Mouse (Mus musculus): ENCODE measurements around the gene AC134908.4. TPM values are rescaled to one million over a fixed set of nuclear protein-coding genes. Genes with fewer than 3 reads are reported as not detected.
"Not testable (repeated sequence)": the region's sequence is repeated elsewhere in the genome, so short reads cannot be mapped to it uniquely, and the experiment has no call there.

The AC134908.4 gene
- total RNA-seq, 2 experiments from 2014 or later: 1.7 to 2.3 TPM

GRCm38 (mm10) chr17:25813471-25813870, 18.0 kb upstream of the AC134908.4 start:
- intact Hi-C loops (cut with DNase I): no loop called here
- DNase-seq (ENCODE audit: extremely low spot score in 1 of 2, low spot score in 2 of 2): peak in 1 of 2 experiments; percentile 88

GRCm38 (mm10) chr17:25810890-25811289, 15.4 kb upstream of the AC134908.4 start:
- no peak for DNase-seq (ENCODE audit: extremely low spot score in 1 of 2, low spot score in 2 of 2)
- intact Hi-C loops (cut with DNase I): no loop called here

GRCm38 (mm10) chr17:25809606-25810340, 14.3 kb upstream of the AC134908.4 start:
- intact Hi-C loops (cut with DNase I): no loop called here
- DNase-seq (ENCODE audit: extremely low spot score in 1 of 2, low spot score in 2 of 2): peak in 1 of 2 experiments; percentile 63

DNA sequence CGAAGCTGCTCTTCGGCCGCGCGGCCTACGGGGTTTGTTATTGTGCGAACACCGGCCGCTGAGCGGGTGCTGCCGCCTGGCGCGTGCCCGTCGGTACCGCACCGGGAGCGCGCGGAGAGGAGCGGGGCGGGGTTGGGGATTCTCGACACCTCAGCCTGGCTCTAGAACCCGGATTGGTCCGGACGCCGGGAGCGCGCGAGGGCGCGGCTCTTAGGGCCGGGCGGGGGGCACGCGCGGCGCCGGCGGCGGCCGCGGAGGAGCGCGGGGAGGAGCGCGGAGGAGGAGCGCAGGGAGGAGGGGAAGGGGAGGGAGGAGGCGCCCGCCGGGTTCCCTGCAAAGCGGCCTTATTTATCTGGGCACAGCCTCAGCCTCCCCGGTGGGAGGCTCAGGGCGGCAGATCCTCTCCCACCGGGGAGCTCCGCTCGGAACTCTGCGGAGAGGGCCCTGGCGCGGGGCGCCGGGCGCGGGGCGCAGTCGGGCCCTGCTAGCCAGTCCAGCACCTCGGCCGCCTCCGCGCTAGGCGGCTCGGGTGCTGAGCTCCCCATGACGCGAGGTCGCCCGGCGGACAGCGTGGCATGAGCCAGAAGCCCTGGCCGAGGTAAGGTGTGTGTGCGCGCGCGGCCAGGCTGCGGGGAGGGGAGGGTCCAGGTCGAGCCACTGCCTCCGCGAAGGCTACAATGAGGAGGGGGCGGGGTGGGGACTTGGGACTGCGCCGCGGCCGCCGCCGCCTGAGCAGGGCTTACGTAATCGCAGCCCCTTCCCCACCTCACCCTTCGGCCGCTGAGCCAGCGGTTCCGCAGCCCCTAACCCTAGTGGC, 13.5 kb upstream of the AC134908.4 start, which contains the start of gene Fbxl16:
Fbxl16 (plus strand) TSS at position 297 of the 817 bp plus-strand sequence.
- DNase-seq (ENCODE audit: extremely low spot score in 1 of 2, low spot score in 2 of 2): peak; percentile 87 to 90
- intact Hi-C loops (cut with DNase I): no loop called here

DNA sequence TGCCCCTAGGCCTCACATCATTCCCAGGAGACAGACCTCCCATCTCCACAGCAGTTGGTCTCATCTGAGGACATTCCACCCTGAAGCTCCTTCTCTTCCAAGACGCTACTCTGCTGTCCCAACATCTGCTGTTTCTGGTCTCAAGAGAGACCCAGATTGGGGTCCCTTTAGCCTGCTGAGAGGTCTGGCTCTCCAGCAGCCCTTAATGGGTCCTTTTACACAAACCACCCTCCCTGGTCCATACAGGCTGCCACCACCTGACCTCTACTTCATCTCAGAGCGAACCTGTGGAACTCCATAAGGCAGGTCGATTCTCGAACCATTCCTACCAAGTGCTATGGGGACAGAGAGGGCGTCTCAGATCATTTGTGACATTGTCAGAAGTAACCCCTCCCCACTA, 12.6 kb upstream of the AC134908.4 start:
- intact Hi-C loops (cut with DNase I): no loop called here
- DNase-seq (ENCODE audit: extremely low spot score in 1 of 2, low spot score in 2 of 2): no peak

- intact Hi-C loops (cut with DNase I); DNase-seq (ENCODE audit: extremely low spot score in 1 of 2, low spot score in 2 of 2): not testable (repeated sequence)
Observed at GRCm38 (mm10) chr17:25807452-25807851, 12.0 kb upstream of the AC134908.4 start.

GRCm38 (mm10) chr17:25806507-25806906, 11.0 kb upstream of the AC134908.4 start:
- intact Hi-C loops (cut with DNase I): no loop called here
- no peak for DNase-seq (ENCODE audit: extremely low spot score in 1 of 2, low spot score in 2 of 2)

DNA sequence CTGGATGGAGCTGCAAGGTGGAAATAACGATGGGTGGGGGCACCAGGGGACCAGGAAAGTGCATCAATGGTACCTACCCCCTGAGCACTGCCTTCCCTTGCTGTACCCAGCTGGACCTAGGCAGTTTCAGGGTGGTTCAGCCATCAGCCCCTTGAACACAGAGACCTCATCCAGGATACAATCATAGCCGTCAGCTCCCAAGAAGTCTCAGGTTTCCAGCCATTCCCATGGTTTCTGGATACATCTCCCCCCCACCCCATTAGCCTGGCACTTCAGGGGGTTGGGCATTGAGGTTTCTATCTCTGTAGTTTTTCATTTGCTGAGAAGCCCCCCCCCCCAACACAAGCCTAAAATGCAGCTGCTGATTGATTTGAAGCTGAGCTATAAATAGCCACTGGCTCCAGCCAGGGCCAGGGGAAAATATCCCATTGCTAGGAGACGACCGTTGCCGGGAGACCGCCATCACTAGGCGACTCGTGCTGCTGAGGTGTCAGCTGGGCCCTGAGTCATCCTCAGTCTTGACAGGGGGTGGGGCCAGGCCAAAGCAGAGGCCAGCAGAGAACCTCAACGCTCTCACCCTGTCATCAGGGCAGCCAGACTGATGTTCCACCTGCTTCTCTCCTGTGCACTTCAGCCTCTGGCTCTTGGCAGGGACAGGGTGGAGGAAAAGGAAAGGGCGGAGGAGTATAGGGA, 7.5 kb upstream of the AC134908.4 start:
- intact Hi-C loops (cut with DNase I): no loop called here
- peak; percentile 87 to 88 for DNase-seq (ENCODE audit: extremely low spot score in 1 of 2, low spot score in 2 of 2)

DNA sequence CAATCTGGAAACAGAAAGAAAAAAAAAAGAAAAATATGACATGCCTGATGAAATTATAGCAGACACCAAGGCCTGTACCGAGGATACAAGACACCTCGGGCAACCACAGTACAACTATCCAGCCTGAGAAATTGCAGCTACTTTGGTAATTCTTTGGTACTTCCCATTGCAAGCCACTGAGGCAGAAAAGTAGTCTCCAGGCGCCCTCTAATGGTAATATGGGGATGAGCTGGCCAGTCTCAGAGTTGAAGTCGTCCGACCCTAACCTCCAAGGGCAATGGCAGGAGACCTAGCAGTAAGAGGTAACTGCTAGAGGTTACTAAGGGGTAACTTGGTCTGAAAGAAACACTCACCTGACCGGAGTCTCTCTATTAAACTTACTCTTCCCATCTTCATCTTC, 5.6 kb upstream of the AC134908.4 start:
- intact Hi-C loops (cut with DNase I): loop anchor here (2.0 kb wide), 1 partner anchor 28 kb away; the partner anchor contains the start of gene Narfl
- DNase-seq (ENCODE audit: extremely low spot score in 1 of 2, low spot score in 2 of 2): peak; percentile 62 to 71

GRCm38 (mm10) chr17:25796951-25797369, 1.5 kb upstream of the AC134908.4 start, which contains the start of gene Metrn:
Gene Metrn (minus strand): TSS chr17:25797136.
- intact Hi-C loops (cut with DNase I): loop anchor here (5.0 kb wide), 1 partner anchor 320 kb away; no protein-coding TSS in a partner anchor

GRCm38 (mm10) chr17:25796211-25796771, 832 bp upstream of the AC134908.4 start:
- peak in 1 of 2 experiments; percentile 56 for DNase-seq (ENCODE audit: extremely low spot score in 1 of 2, low spot score in 2 of 2)
- intact Hi-C loops (cut with DNase I): loop anchor here (5.0 kb wide), 1 partner anchor 319 kb away; no protein-coding TSS in a partner anchor

More at GRCm38 (mm10) chr17:25796951-25797369, 1.5 kb upstream of the AC134908.4 start, which contains the start of gene Metrn:
- DNase-seq (ENCODE audit: extremely low spot score in 1 of 2, low spot score in 2 of 2): peak; percentile 76 to 93

- intact Hi-C loops (cut with DNase I): loop anchor here (5.0 kb wide), 1 partner anchor 318 kb away; no protein-coding TSS in a partner anchor
Observed at GRCm38 (mm10) chr17:25794998-25795397, 461 bp downstream of the AC134908.4 start.

GRCm38 (mm10) chr17:25794197-25794596, 1.3 kb downstream of the AC134908.4 start:
- peak in 1 of 2 experiments; percentile 64 for DNase-seq (ENCODE audit: extremely low spot score in 1 of 2, low spot score in 2 of 2)
- intact Hi-C loops (cut with DNase I): no loop called here

More at GRCm38 (mm10) chr17:25794998-25795397, 461 bp downstream of the AC134908.4 start:
- no peak for DNase-seq (ENCODE audit: extremely low spot score in 1 of 2, low spot score in 2 of 2)

DNA sequence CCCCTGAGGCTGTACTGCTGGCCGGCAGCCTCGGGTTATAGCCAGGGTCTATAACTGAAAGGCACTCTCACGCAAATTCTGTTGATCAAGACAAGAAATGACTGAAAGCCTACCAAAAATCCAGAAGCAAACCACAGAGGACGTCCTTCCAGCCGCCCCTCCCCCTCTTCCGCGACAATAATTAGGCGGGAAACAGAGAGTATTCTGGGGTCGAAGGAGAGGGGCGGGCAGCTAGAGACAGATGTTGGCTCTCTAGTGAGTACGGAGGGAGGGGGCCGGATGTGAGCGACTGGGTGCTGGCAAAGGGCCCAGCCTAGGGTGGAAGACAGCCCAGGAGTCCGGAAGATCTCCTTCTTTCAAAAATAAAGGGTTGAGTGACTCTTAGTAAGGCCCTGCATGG, 2.8 kb downstream of the AC134908.4 start, which contains the start of gene Fam173a:
Fam173a (minus strand) TSS at position 287 of the 400 bp plus-strand sequence.
- peak; percentile 83 to 92 for DNase-seq (ENCODE audit: extremely low spot score in 1 of 2, low spot score in 2 of 2)
- intact Hi-C loops (cut with DNase I): no loop called here

- intact Hi-C loops (cut with DNase I): no loop called here
- DNase-seq (ENCODE audit: extremely low spot score in 1 of 2, low spot score in 2 of 2): peak; percentile 82 to 89
Observed at GRCm38 (mm10) chr17:25791843-25792527, 3.5 kb downstream of the AC134908.4 start.

GRCm38 (mm10) chr17:25791320-25791842, 4.1 kb downstream of the AC134908.4 start:
- intact Hi-C loops (cut with DNase I): no loop called here

GRCm38 (mm10) chr17:25786781-25787504, 8.5 kb downstream of the AC134908.4 start:
- intact Hi-C loops (cut with DNase I): no loop called here
- DNase-seq (ENCODE audit: extremely low spot score in 1 of 2, low spot score in 2 of 2): no peak

More at GRCm38 (mm10) chr17:25791320-25791842, 4.1 kb downstream of the AC134908.4 start:
- peak in 1 of 2 experiments; percentile 51 for DNase-seq (ENCODE audit: extremely low spot score in 1 of 2, low spot score in 2 of 2)
